In genomic region chr2:38536331-38536731, GRCm38 (mm10) we compare ENCODE assay signal across 8 mouse cellular contexts. TPM values are rescaled to one million over a fixed set of nuclear protein-coding genes. Genes with fewer than 3 reads are reported as not detected.
DNase-seq lines count a peak whose midpoint lies in the region.

No protein-coding gene starts in this region.

- peak overlapping the region; percentile 69 for H3K4me3 ChIP-seq in megakaryocyte, embryonic 14.5 days (replicated peaks)

- intact Hi-C loops in left cerebral cortex, postnatal 4 days (cut with DNase I): no loop called here

- peaks cover 92% of the 10 kb centered on the region for H3K27me3 ChIP-seq in megakaryocyte, embryonic 14.5 days (replicated peaks)

- no peaks in the 10 kb centered on the region for H3K9me3 ChIP-seq in megakaryocyte, embryonic 14.5 days

- no peaks in the 10 kb centered on the region for H3K36me3 ChIP-seq in megakaryocyte, embryonic 14.5 days (replicated peaks; ENCODE audit: low read length)

- H3K4me1 ChIP-seq in megakaryocyte, embryonic 14.5 days: peaks cover 73% of the 10 kb centered on the region

- peak; percentile 57 for DNase-seq in left cerebral cortex, adult 11 months (ENCODE audit: low spot score)
- DNase-seq in left cerebral cortex, postnatal 4 days: no peak
- peak; percentile 52 to 67 for DNase-seq in adrenal gland, adult 18-20 months (ENCODE audit: low spot score in 2 of 2)
- peak; percentile 28 to 41 for DNase-seq in frontal cortex, postnatal 10 days (ENCODE audit: low spot score in 2 of 2)
- DNase-seq in layer of hippocampus, adult 9-11 months: peak; percentile 87
- peak; percentile 24 to 35 for DNase-seq in thymus, postnatal 36 days
- no peak for DNase-seq in embryo, embryonic 10 days (ENCODE audit: low spot score)

RNA-seq across cellular contexts. Expression of gene Nek6, which starts 24.9 kb away (rescaled TPM):
- total RNA-seq in left cerebral cortex, postnatal 4 days (2021): 10 to 100 TPM; 29.0 to 33.7 TPM
- total RNA-seq in adrenal gland, adult 18-20 months (2021): 10 to 100 TPM; 15.9 to 18.6 TPM
- 4.4 and 7.3 TPM in 2 replicates for polyA plus RNA-seq in megakaryocyte, embryonic 14.5 days (2012; ENCODE audit: insufficient read depth, low replicate concordance)

Comparison
In these comparisons a context has a peak if more than half of its experiments do, and no peak if none do; other contexts are left out.
1. DNase-seq: peak in left cerebral cortex, adult 11 months (single experiment), adrenal gland, adult 18-20 months (2 of 2), frontal cortex, postnatal 10 days (2 of 2), layer of hippocampus, adult 9-11 months (single experiment) and thymus, postnatal 36 days (2 of 2); none in left cerebral cortex, postnatal 4 days (single experiment) and embryo, embryonic 10 days (single experiment).